Mouse (Mus musculus) E14TG2a.4 (cell line): ENCODE data around the gene Tbl1x.

Source experiments
- CTCF ChIP-seq: conservative IDR thresholded peaks from 2 replicates; pipeline ENCODE4 v1.5.1; 2014; ENCODE audit warnings: low read length
- POU5F1 ChIP-seq: IDR thresholded peaks from 2 replicates; pipeline ENCODE4 v1.6.1; 2014; ENCODE audit warnings: low read length, borderline replicate concordance

DNA sequence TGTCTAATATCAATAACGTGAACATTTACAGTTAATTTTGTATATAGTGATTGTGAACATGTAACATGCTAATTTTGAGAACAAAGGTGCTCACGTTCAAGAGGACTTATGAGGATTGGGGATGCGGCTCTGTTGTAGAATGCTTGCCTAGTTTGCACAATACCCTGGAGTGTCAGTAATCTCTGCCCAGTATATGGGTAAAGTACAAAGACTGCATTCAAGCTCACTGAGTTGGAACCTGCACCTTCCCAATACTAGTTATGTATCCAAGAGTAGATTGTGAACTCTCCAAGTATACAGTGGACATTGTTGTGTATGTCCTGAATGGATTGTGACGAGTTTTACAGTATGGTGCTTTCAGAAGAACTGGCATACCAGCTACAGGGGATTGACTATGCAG lies 33.7 kb downstream of the Tbl1x start:
- TF ChIP-seq CTCF (no peak), POU5F1 (no peak)
